Mouse (Mus musculus): ENCODE data around the gene Prkca.

- no peak for TF ChIP-seq CTCF (IDR thresholded peaks at IDR 0.05; ENCODE audit: low read depth)
- no peak for TF ChIP-seq EP300 (IDR thresholded peaks at IDR 0.05; ENCODE audit: low read depth)
These were observed 12.9 kb downstream of the Prkca start for GRCm38 (mm10) chr11:108330818-108331217.
